Mouse (Mus musculus): Measurements from ENCODE around the gene Armh3. TPM values are rescaled to one million over a fixed set of nuclear protein-coding genes. Genes with fewer than 3 reads are reported as not detected.

Gene Armh3
- polyA plus RNA-seq (2012; ENCODE audit: insufficient read depth, low replicate concordance): 0.89 and 2.1 TPM in 2 replicates

DNA sequence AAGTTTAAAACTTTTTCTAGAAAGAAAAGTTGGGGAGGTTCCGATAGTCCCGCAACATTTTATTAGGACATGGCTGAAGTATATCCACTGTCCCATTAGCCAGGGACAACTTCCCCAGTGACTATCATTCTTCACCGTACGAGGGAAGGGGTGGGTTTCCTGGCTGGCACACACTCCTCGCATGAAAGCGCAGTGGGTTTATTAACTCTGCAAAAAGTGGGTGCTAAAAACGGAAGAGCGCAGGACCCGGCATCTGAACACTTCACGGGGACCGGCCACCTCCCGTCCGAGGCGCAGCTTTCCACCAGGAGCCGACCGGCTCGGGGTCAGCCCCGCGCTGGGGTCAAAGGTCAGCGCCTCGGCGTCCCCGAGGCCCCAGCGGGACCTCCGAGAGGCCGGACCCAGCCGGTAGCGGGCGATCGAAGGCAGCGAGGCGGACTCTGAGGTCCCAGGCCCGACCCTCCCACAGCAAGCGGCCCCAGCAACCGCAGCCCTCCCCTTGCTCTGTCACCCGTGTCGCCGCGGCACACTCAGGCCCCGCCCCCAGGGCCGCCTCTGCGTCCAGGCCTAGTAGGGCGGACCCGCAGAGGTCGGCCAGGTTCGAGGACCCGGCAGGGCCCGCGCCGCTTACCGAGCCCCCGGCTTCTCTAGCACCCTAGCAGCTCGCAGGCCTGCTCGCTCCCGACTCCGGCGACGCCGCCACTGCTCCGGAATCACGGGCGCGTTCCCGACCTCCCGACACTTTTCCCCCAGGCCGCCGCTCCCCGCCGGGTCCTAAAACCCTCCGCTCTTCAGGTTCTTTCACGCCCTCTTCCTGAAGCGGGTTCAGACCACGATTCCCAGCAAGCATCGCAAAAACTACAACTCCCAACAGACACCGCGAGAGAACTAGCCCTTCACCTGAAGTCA, at the start of gene Armh3:
Armh3 (minus strand) TSS at position 704 of the 909 bp plus-strand sequence.
- peaks cover 8% of the 10 kb centered on the region; the same call in 1 of the 2 replicates for H3K9me3 ChIP-seq
- peak within 1 kb of the TSS; percentile 95 for H3K4me3 ChIP-seq (replicated peaks)
- H3K36me3 ChIP-seq (replicated peaks; ENCODE audit: low read length): peaks cover 5% of the 10 kb centered on the region
- TF ChIP-seq GATA1 (IDR thresholded peaks at IDR 0.05; ENCODE audit: borderline replicate concordance, low read length) (no peak), FLI1 (IDR thresholded peaks at IDR 0.05; ENCODE audit: low read length) (no peak)
- H3K4me1 ChIP-seq: peaks cover 31% of the 10 kb centered on the region
- H3K27me3 ChIP-seq (replicated peaks): no peaks in the 10 kb centered on the region

DNA sequence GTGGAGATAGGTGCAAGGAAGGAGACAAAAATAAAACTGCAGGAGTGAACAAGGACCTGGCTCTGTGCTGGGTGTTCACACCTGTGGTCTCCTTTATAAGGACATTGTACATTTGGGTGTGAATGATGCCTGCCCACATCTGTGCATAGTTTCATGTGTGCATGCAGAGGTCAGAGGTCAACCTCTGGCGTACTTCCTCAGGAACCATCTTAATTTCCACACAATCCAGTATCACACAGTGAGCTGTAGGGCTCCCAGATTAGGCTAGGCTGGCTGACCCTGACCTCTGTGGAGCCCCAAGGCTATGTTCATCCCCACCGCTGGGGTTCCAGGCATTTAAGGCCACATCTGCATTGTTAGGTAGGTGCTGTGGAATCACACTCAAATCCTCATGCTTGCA, 49.1 kb upstream of the Armh3 start:
- TF ChIP-seq GATA1 (IDR thresholded peaks at IDR 0.05; ENCODE audit: borderline replicate concordance, low read length) (no peak), FLI1 (IDR thresholded peaks at IDR 0.05; ENCODE audit: low read length) (no peak)

DNA sequence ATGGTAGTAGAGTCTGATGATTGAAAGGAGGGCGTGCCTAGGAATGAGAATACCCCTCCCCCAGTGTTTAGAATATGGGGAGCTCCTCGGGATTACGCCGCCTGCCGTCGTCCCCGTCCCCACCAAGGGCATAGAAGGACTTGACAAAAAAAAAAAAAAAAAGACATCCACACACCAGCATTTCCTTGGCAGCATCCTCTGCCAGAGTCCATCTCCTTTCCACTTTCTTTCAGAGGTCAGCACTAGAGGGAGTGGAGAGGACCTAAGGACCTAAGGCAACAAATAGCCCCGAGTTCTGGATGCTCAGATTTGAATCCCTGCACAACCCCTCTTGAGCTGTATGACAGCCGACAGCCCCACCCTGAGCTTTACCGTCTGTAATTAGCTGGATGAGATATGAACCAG, 48.3 kb upstream of the Armh3 start:
- Histone ChIP-seq H3K9me3 (no peaks in the 10 kb centered on the region), H3K4me1 (peaks cover 74% of the 10 kb centered on the region), H3K36me3 (replicated peaks; ENCODE audit: low read length) (no peaks in the 10 kb centered on the region), H3K4me3 (replicated peaks) (no peak overlapping the region), H3K27me3 (replicated peaks) (no peaks in the 10 kb centered on the region)
- TF ChIP-seq GATA1 (IDR thresholded peaks at IDR 0.05; ENCODE audit: borderline replicate concordance, low read length) (no peak), FLI1 (IDR thresholded peaks at IDR 0.05; ENCODE audit: low read length) (no peak)

More for the DNA sequence above, 49.1 kb upstream of the Armh3 start:
- Histone ChIP-seq H3K4me3 (replicated peaks) (no peak overlapping the region), H3K4me1 (peaks cover 73% of the 10 kb centered on the region), H3K9me3 (no peaks in the 10 kb centered on the region), H3K36me3 (replicated peaks; ENCODE audit: low read length) (no peaks in the 10 kb centered on the region), H3K27me3 (replicated peaks) (no peaks in the 10 kb centered on the region)

DNA sequence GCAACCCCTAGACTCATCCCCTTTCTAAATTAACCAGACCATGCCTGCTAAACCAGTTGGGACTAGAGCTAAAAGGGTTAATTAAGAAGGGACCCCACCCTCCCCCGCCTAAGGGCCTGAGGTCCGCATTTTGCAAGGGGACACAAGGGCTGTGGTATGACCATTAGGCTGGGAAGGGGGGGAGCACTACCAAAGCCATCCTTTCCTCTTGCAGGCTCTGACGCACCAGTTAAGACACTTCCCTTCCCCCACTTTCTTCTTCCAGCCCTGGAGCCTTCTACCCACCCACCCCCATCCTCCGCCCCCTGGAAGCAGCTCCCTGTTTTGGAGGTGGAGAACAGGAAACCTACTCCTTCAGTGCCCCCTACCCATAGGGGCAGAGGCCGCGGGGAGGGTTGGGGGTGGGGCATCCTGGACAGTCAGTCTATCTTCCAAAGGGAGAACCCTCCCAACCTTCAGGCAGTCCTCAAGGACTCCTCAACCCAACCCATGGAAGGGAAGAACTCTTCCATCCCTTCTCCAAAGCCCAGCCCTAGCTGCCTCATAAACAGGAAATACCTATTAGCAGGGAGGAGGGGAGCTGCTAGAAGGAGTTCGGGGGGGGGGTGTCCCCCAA, 47.5 kb upstream of the Armh3 start:
- TF ChIP-seq FLI1 (IDR thresholded peaks at IDR 0.05; ENCODE audit: low read length) (no peak), GATA1 (IDR thresholded peaks at IDR 0.05; ENCODE audit: borderline replicate concordance, low read length) (no peak)
- peak overlapping the region; percentile 100 for H3K4me3 ChIP-seq (replicated peaks)
- H3K36me3 ChIP-seq (replicated peaks; ENCODE audit: low read length): peaks cover 5% of the 10 kb centered on the region
- no peaks in the 10 kb centered on the region for H3K9me3 ChIP-seq
- peaks cover 76% of the 10 kb centered on the region for H3K4me1 ChIP-seq
- no peaks in the 10 kb centered on the region for H3K27me3 ChIP-seq (replicated peaks)

DNA sequence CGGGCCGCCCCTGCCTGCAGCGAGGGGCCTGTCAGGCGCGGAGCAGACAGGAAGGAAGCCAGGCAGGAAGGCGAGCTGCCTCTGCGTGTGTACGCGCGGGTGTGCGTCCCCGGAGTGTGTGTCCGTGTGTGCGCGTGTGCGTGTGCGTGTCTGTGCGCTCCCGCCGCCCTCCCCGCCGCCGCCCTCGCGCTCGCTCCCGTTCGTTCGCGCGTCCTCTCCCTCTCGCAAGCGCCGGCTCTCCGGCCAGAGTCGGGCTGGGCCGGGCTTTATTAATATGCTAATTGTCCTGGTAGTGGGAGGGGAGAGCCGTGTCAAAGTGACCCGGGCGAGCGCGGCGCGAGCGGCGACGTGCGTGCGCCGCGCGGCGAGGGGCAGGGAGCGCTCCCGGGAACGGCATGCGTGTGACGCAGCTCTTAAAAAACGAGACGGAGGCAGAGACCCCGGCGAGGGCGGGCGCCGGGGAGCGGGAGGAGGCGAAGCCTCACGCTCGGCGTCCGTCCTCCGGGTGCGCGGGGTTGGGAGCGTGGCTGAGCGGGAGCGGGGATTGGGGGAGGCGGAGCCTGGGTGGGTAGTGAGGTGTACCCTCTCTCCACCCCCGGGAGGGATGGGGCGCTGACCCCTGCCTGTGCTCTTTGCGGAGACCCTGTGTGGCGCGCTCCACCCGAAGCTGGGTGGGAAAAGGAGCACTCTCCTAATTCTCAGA, 46.9 kb upstream of the Armh3 start, which contains the start of gene Ldb1:
Ldb1 (minus strand) TSS at position 222 of the 703 bp plus-strand sequence.
- no peaks in the 10 kb centered on the region for H3K9me3 ChIP-seq
- H3K4me3 ChIP-seq (replicated peaks): peak within 1 kb of the TSS; percentile 100
- TF ChIP-seq FLI1 (IDR thresholded peaks at IDR 0.05; ENCODE audit: low read length): no peak
- H3K4me1 ChIP-seq: peaks cover 76% of the 10 kb centered on the region
- H3K36me3 ChIP-seq (replicated peaks; ENCODE audit: low read length): peaks cover 5% of the 10 kb centered on the region
- no peaks in the 10 kb centered on the region for H3K27me3 ChIP-seq (replicated peaks)

DNA sequence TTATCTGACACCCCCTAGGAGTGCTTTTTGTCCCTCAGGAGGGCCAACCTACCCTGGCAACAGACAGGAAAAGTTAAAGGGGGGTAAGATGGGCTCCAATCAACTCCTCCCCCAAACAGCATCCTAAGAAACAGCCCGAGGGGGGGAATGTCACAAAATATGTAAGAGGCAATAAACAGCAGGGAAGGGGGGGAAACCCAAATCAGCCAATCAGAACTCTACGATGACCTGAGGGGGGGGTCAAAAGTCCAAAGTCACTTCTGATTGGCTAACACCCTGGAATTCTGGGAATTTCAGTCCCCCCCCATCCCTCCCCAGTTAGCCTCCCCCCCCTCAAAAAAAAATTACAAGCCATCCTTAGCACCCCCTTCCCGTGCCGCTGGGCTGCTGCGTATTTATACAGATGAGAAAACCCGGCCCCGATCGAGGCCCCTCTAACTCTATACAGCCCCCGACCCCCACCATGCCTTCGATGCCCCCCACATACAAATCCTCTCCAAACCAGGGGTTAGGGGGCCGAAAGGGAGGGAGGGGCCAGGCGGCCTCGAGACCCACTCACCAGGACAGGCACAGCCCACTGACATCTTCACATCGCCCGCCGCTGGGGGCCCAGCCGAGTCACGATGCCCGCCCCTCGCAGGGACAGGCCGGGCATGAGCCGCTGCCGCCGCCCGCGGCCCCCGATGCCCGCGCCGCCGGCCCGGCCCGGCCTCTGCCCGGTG, 46.1 kb upstream of the Armh3 start, which contains the start of gene Pprc1:
Pprc1 (plus strand) TSS at position 616 of the 722 bp plus-strand sequence.
- Histone ChIP-seq H3K36me3 (replicated peaks; ENCODE audit: low read length) (peaks cover 5% of the 10 kb centered on the region), H3K4me3 (replicated peaks) (peak within 1 kb of the TSS; percentile 100), H3K27me3 (replicated peaks) (no peaks in the 10 kb centered on the region), H3K9me3 (no peaks in the 10 kb centered on the region), H3K4me1 (peaks cover 76% of the 10 kb centered on the region)
- no peak for TF ChIP-seq FLI1 (IDR thresholded peaks at IDR 0.05; ENCODE audit: low read length)
- no peak for TF ChIP-seq GATA1 (IDR thresholded peaks at IDR 0.05; ENCODE audit: borderline replicate concordance, low read length)

DNA sequence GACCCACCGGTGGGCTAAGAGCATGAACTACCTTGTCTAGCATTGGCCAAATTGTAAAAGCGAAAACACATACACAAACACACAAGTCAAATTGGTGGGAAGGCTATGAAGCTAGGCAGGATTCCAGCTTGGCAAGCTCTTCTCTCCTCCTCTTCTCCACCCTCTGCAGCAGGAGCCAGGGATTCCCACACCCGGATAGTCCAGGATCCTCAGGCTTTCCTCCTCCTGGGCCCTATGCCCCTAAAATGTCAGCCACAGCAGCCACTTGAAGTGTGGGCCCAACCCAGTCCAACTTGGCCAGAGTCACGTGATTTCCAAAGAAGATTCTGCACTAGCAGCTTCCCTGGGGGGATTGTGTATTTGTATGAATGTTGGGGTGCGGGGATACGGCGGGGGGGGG, 45.1 kb upstream of the Armh3 start:
- Histone ChIP-seq H3K36me3 (replicated peaks; ENCODE audit: low read length) (peaks cover 5% of the 10 kb centered on the region), H3K27me3 (replicated peaks) (no peaks in the 10 kb centered on the region), H3K9me3 (no peaks in the 10 kb centered on the region), H3K4me1 (peaks cover 78% of the 10 kb centered on the region), H3K4me3 (replicated peaks) (peak overlapping the region; percentile 100)
- TF ChIP-seq GATA1 (IDR thresholded peaks at IDR 0.05; ENCODE audit: borderline replicate concordance, low read length) (no peak), FLI1 (IDR thresholded peaks at IDR 0.05; ENCODE audit: low read length) (no peak)

DNA sequence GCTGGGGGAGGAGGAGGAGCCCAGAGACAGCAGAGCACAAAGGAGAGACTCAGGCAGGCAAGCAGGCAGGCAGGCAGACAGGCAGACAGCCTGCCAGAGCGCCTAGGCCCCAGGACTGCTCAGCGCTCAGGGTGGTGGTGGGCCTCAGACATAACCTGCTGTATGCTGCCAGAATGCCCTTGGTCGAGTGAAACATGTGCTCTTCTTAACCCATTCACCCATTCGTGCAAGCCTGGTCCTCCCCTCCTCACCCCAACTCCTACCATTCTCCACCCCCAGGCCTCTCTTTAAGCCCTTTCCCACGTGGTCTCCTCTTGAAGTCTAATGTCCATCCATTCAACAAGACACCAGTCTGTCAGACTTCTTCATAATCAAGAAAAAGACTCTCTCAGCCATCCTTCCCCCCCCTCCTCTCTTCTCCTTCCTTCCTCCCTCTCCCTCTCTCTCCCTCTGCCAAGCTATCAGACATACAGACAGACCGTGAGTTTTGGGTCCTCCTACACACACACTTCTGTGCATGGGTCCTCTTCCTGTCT, 44.3 kb upstream of the Armh3 start:
- no peaks in the 10 kb centered on the region for H3K9me3 ChIP-seq
- H3K36me3 ChIP-seq (replicated peaks; ENCODE audit: low read length): peaks cover 5% of the 10 kb centered on the region
- TF ChIP-seq FLI1 (IDR thresholded peaks at IDR 0.05; ENCODE audit: low read length): no peak
- no peak for TF ChIP-seq GATA1 (IDR thresholded peaks at IDR 0.05; ENCODE audit: borderline replicate concordance, low read length)
- H3K4me1 ChIP-seq: peaks cover 82% of the 10 kb centered on the region
- H3K4me3 ChIP-seq (replicated peaks): peak overlapping the region; percentile 100
- no peaks in the 10 kb centered on the region for H3K27me3 ChIP-seq (replicated peaks)

All from megakaryocyte, embryonic 14.5 days (primary cell).